Mouse (Mus musculus): ENCODE measurements around the gene Nfkbib.

Nfkbib gene

DNA sequence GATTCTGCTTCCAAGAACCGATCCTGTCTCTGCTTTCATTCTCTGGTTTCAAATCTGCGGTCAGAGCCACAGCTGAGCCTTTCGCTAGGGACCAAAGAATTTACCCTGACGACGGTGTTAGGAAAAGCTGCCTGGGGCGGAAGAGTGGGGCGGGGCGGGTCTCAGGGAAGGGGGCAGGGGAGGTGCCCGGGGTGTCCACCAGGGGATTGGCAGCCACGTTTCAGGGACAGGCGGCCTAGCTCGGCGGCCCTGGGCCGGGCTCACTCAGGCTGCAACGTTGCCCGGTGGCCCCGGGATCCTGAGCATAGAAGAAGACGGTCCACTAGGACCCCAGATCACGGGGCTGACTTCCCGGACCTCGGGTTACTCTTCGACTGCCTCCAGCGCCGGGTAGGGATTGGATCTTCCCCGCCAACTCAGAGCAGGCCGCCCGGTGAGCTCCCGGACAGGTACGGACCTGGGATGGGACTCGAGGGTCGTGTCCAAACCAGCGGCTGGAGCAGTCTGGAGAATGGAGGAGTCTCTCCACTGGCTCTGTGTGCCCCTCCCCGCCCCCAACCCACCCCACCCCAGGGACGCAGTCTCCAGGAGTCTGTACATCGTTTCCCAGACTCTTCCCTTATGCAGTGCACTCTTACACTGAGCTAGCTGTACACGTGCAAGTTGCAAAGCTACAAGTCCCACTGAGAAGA is 50.6 kb downstream of the Nfkbib start, which contains the start of gene Fbxo17:
Fbxo17 (plus strand) TSS at position 215 of the 692 bp plus-strand sequence.
- DNase-seq = peak; percentile 54

- DNase-seq = no peak
Measured at GRCm38 (mm10) chr7:28715598-28715997, 51.7 kb downstream of the Nfkbib start.

DNA sequence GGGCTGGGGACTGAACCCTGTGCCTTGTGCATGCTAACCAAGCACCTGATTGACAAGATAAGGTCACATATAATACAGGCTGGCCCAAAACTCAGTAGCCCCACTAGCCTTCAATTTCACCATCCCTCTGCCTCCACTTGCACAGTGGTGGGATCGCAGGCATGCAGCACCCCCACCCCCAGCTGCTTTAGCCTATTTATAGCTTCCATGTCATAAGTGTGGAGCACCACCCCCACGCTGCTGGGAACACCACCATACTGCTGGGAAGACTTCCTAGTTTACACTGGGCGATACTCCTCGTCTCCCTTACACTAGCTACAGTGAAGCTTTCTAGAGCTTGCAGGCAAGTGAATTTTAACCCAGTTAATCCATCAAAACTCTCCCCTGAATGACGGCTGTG is 52.6 kb downstream of the Nfkbib start:
- DNase-seq = no peak

- DNase-seq = no peak
Measured at GRCm38 (mm10) chr7:28710962-28711361, 56.4 kb downstream of the Nfkbib start.

- DNase-seq = no peak
Measured at GRCm38 (mm10) chr7:28709454-28709853, 57.9 kb downstream of the Nfkbib start.

All from cerebellum, adult 11-12 months (tissue).